Comparison of ENCODE assay signal across 11 mouse cellular contexts in the genomic region with DNA sequence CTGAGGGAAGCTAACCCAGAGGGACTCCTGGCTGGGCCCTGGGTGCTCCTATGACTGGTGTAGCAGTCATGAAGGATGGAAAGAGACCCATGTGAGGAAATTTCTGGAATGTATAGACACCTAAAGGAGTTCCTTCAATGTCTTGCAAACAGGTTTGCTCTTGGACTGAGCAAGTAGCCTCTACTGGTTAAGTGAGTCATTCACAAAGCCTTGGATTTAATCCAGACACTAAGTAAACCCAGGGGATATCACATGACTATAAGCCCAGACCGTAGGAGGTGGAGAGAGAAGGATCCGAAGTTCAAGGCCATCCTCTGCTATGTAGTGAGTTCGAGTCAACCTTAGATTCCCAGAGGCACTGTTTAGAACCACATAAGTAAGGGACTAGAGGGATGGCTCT.
"Had no signal": no experiment of that assay in that cellular context is flagged by ENCODE, and none has a peak within 500 bp of the region (broad histone marks: within the 10 kb centered on the region; RNA-seq: fewer than 3 reads in every experiment).

No protein-coding gene starts in this region.

- H3K27me3 ChIP-seq: limb, embryonic 13.5 days; liver, embryonic 15.5 days; lung, embryonic 15.5 days; midbrain, embryonic 12.5 days; neural tube, embryonic 13.5 days had no signal

- H3K9me3 ChIP-seq: limb, embryonic 13.5 days; liver, embryonic 15.5 days; lung, embryonic 15.5 days; midbrain, embryonic 12.5 days; neural tube, embryonic 13.5 days had no signal

- ATAC-seq: midbrain, embryonic 16.5 days had no signal

- H3K4me3 ChIP-seq: limb, embryonic 13.5 days; liver, embryonic 15.5 days; lung, embryonic 15.5 days; midbrain, embryonic 12.5 days; neural tube, embryonic 13.5 days had no signal

- H3K9ac ChIP-seq: limb, embryonic 13.5 days; liver, embryonic 15.5 days; lung, embryonic 15.5 days; midbrain, embryonic 12.5 days; neural tube, embryonic 13.5 days had no signal

- H3K4me1 ChIP-seq: limb, embryonic 13.5 days; midbrain, embryonic 12.5 days; neural tube, embryonic 13.5 days had no signal

- H3K36me3 ChIP-seq: limb, embryonic 13.5 days; liver, embryonic 15.5 days; lung, embryonic 15.5 days; midbrain, embryonic 12.5 days; neural tube, embryonic 13.5 days had no signal

- H3K27ac ChIP-seq: limb, embryonic 13.5 days; lung, embryonic 15.5 days; midbrain, embryonic 12.5 days; neural tube, embryonic 13.5 days had no signal

- H3K4me2 ChIP-seq: limb, embryonic 13.5 days; liver, embryonic 15.5 days; lung, embryonic 15.5 days; midbrain, embryonic 12.5 days; neural tube, embryonic 13.5 days had no signal

- DNase-seq: kidney, adult 9 months; retina, postnatal 1 day; spleen, adult 18-20 months; thymus, adult 18-20 months; thymus, postnatal 14 days had no signal
